Mouse (Mus musculus) heart, postnatal 0 days (tissue): ENCODE data around the gene Itgb4. TPM values are rescaled to one million over a fixed set of nuclear protein-coding genes. Genes with fewer than 3 reads are reported as not detected.

Experiments
- ATAC-seq: fragments of 200-750 bp; cut with Nextera tagmentation; 2 replicates; pipeline ENCODE4 v1.8.0; 2017; ENCODE audit warnings: low read depth, moderate number of reproducible peaks, moderate library complexity; ENCODE audit not compliant: insufficient read depth
- DNase-seq: peaks from one replicate; pipeline ENCODE4 v3.0.0-alpha.2; 2016; ENCODE audit warnings: low spot score
- H3K27ac ChIP-seq: fragments of 300-500 bp; sonication (generic); 2 replicates; pipeline ENCODE4 v1.5.1; 2014; ENCODE audit warnings: low read depth, mild to moderate bottlenecking
- H3K27me3 ChIP-seq: fragments of 300-500 bp; sonication (generic); 2 replicates; pipeline ENCODE4 v1.6.1; 2014; ENCODE audit warnings: low read length, mixed read lengths; ENCODE audit not compliant: control insufficient read depth, insufficient read depth
- H3K36me3 ChIP-seq: fragments of 300-500 bp; sonication (generic); replicated peaks from 2 replicates; pipeline ENCODE4 v1.6.1; 2014; ENCODE audit warnings: low read length, mixed read lengths; ENCODE audit not compliant: control insufficient read depth, insufficient read depth
- H3K4me1 ChIP-seq: fragments of 300-500 bp; sonication (generic); 2 replicates; pipeline ENCODE4 v1.6.1; 2014; ENCODE audit warnings: antibody characterized with exemption; ENCODE audit not compliant: control insufficient read depth, insufficient read depth
- H3K4me2 ChIP-seq: fragments of 300-500 bp; sonication (generic); 2 replicates; pipeline ENCODE4 v1.6.1; 2014; ENCODE audit warnings: low read depth, mild to moderate bottlenecking, low read length, moderate library complexity
- H3K4me3 ChIP-seq: fragments of 300-500 bp; sonication (generic); 2 replicates; pipeline ENCODE4 v1.5.1; 2014; ENCODE audit warnings: low read depth, low read length
- H3K9ac ChIP-seq: fragments of 300-500 bp; sonication (generic); replicated peaks from 2 replicates; pipeline ENCODE4 v1.6.1; 2014; ENCODE audit warnings: low read depth, low read length, mixed read lengths
- H3K9me3 ChIP-seq: fragments of 300-500 bp; sonication (generic); replicated peaks from 2 replicates; pipeline ENCODE4 v1.6.1; 2016; ENCODE audit warnings: low read length; ENCODE audit not compliant: control insufficient read depth
- CTCF ChIP-seq: IDR thresholded peaks from 2 replicates; pipeline ENCODE4 v1.5.1; 2016; ENCODE audit warnings: antibody characterized with exemption, control low read depth, low read depth
- EP300 ChIP-seq: IDR thresholded peaks from 2 replicates; pipeline ENCODE4 v1.6.1; 2016; ENCODE audit warnings: antibody characterized with exemption, low read depth
- WGBS: fragments of 180-500 bp; shearing (Covaris S2); extraction: QIAGEN DNeasy Blood & Tissue Kit; methylation state at CpG from one replicate; pipeline ENCODE4 v1.1.7; 2014; 5-methylcytosine and 5-hydroxymethylcytosine counted together
- polyA plus RNA-seq: library from polyadenylated mRNA; unstranded; fragments of >200 nt; fragmentation: Nextera tagmentation; extraction: Ambion mirVana; gene quantifications from 2 replicates; pipeline ENCODE4 v1.2.1, GENCODE M21; 2015
- total RNA-seq: library from RNA; depleted of rRNA; stranded (reverse); fragments of >200 nt; gene quantifications from 2 replicates; pipeline ENCODE4 v1.2.3, GENCODE M21; 2014; ENCODE audit warnings: low replicate concordance

Gene Itgb4
- total and polyA plus RNA-seq, 2 experiments from 2014 or later = 1.1 to 1.5 TPM

DNA sequence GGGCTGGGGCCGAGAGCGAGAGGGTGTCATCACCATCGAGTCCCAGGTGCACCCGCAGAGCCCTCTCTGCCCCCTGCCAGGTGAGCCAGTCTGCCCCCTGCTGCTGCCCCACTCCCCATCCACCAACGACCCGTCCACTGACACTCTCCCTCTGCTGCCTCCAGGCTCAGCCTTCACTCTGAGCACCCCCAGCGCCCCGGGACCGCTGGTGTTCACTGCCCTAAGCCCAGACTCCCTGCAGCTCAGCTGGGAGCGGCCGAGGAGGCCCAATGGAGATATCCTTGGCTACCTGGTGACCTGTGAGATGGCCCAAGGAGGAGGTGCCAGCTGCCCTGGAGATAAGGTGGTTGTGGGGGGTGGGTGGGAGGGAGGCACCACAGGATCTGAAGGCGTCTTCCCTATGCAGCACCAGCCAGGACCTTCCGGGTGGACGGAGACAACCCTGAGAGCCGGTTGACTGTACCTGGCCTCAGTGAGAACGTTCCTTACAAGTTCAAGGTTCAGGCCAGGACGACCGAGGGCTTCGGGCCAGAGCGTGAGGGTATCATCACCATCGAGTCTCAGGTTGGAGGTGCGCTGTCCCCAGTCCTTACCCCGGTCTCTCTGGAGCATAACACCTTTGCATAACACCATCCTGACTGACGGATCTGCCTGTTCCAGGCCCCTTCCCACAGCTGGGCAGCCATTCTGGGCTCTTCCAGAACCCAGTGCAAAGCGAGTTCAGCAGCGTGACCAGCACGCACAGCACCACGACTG, 32.8 kb downstream of the Itgb4 start:
- Histone ChIP-seq H3K4me3 (no peak overlapping the region), H3K9me3 (no peaks in the 10 kb centered on the region), H3K36me3 (peaks cover 22% of the 10 kb centered on the region), H3K27ac (no peak overlapping the region), H3K27me3 (no peaks in the 10 kb centered on the region), H3K9ac (no peak overlapping the region), H3K4me2 (no peak overlapping the region), H3K4me1 (peaks cover 19% of the 10 kb centered on the region)
- no peak for ATAC-seq
- no peak for DNase-seq
- 88% methylated on average over 27 of the region's 28 CpGs for WGBS
- TF ChIP-seq CTCF (no peak), EP300 (no peak)

DNA sequence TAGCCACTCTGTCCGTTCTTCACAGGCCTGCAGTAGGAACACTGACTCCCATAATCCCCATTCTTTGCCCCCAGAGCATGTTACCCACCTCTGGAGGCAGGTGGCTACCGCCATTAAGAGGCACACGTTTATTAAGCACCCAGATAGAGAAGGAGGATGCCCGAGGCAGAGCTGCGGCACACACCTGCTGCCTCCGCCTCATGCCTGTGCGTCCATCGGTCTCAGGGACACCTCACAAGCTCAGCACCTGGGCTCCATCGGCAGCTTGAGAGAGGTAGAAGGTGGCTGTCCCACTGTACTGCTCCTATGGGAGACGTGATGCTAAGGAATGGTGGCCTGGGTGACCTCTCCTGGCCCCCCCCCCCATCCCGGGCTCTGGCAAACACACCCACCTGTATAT, 33.9 kb downstream of the Itgb4 start:
- H3K9me3 ChIP-seq = no peaks in the 10 kb centered on the region
- peaks cover 22% of the 10 kb centered on the region for H3K36me3 ChIP-seq
- TF ChIP-seq EP300 (no peak), CTCF (no peak)
- H3K9ac ChIP-seq = no peak overlapping the region
- H3K4me3 ChIP-seq = no peak overlapping the region
- no peak overlapping the region for H3K4me2 ChIP-seq
- no peaks in the 10 kb centered on the region for H3K27me3 ChIP-seq
- WGBS = 86% methylated on average over 11 of the region's 11 CpGs
- DNase-seq (no peak), ATAC-seq (no peak)
- peaks cover 25% of the 10 kb centered on the region for H3K4me1 ChIP-seq
- H3K27ac ChIP-seq = no peak overlapping the region

DNA sequence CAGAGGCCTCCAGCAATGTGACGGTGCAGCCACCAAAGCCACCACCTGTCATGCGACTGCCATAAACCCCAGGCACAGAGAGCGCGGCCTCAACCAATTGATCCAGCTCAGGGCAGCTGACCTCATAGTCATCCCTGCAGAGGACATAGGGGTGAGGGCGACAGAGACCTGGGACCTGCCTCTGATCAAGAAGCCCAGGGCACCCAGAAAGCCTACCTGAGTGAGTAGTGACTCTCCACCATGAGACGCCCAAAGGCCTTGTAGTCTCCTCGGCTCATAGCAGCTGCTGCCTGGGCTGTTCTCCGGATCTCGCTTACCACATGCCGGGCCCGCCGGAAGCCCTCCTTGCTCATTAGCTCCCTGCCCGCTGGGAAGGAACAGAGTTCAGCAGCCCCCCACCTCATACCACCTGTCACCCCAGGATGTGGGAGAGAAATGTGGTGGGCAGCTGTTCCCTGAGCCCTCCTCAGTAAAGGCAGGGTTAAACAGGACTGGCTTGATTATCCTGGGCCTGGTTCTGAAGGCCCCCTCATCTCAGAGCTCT, 34.4 kb downstream of the Itgb4 start:
- 95% methylated on average over 13 of the region's 13 CpGs for WGBS
- Histone ChIP-seq H3K27me3 (no peaks in the 10 kb centered on the region), H3K9ac (no peak overlapping the region), H3K4me3 (no peak overlapping the region), H3K4me2 (no peak overlapping the region), H3K36me3 (peaks cover 22% of the 10 kb centered on the region), H3K27ac (no peak overlapping the region), H3K4me1 (peaks cover 25% of the 10 kb centered on the region), H3K9me3 (no peaks in the 10 kb centered on the region)
- DNase-seq (no peak), ATAC-seq (no peak)
- no peak for TF ChIP-seq CTCF
- TF ChIP-seq EP300 = no peak

DNA sequence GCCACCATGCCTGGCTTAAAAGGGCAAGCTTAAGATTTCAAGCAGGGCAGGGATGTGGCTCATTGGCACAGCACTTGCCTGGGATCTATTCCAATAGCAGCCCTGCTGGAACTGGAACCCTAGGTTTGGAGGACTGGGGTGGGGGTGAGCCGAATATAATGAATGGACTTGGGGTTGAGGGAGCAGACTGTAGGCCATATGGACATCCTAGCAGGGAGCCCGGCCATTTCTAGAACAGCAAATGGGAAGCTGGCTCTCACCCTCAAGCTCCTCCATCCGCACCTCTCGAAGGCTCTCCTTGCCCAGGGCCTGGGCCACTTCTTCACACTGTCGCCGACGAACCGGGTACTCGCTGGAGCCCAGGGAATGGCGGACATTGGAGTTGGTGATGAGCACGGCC, 35.2 kb downstream of the Itgb4 start:
- TF ChIP-seq CTCF = no peak
- H3K27ac ChIP-seq = no peak overlapping the region
- ATAC-seq (no peak), DNase-seq (no peak)
- H3K4me2 ChIP-seq = no peak overlapping the region
- H3K4me3 ChIP-seq = no peak overlapping the region
- 93% methylated on average over 11 of the region's 11 CpGs for WGBS
- no peaks in the 10 kb centered on the region for H3K27me3 ChIP-seq
- no peaks in the 10 kb centered on the region for H3K9me3 ChIP-seq
- peaks cover 22% of the 10 kb centered on the region for H3K36me3 ChIP-seq
- H3K4me1 ChIP-seq = peaks cover 21% of the 10 kb centered on the region
- no peak overlapping the region for H3K9ac ChIP-seq

DNA sequence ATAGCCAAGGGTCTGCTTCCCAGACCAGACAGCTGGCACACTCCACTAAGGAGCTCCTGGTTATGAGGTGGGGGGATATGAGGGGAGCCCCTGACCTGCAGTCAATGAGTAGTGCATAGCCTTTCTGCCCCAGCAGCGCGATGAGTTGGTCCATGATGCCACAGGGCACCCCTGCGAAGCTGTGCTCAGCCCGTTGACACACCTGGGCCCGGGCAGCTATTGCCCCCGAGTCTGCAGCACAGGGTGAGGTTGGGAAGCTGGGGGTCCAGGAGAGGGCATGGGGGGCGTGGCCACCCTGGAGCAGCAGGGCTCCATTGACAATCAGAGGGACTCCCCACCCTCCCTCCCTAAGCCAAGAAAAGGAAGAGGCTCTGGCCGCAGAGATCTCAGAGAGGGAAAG, 35.6 kb downstream of the Itgb4 start:
- DNase-seq = no peak
- Histone ChIP-seq H3K27ac (no peak overlapping the region), H3K9me3 (no peaks in the 10 kb centered on the region), H3K27me3 (no peaks in the 10 kb centered on the region), H3K9ac (no peak overlapping the region), H3K36me3 (peaks cover 22% of the 10 kb centered on the region), H3K4me2 (no peak overlapping the region), H3K4me3 (no peak overlapping the region), H3K4me1 (peaks cover 18% of the 10 kb centered on the region)
- no peak for ATAC-seq
- TF ChIP-seq CTCF = no peak
- no peak for TF ChIP-seq EP300
- WGBS = 92% methylated on average over 8 of the region's 8 CpGs

DNA sequence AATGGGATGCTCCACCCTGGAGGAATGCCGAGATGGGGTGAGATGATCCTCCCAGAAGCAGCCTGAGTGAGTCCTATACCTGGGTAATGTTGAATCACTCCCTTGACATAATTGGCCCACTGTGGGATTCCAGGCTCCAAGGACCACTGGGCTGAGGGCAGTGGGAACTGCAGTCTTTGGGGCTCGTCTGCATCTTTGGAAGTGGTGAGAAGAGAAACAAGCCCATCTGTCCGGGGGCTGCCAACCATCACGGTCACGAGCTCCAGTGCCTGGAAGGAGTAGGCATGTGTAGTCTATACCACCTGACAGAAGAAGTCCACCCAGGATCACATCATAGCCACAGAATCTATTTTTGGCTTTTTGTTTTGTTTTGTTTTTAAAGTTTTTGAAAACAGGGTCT, 36.4 kb downstream of the Itgb4 start:
- no peak for DNase-seq
- H3K4me2 ChIP-seq = no peak overlapping the region
- H3K4me3 ChIP-seq = no peak overlapping the region
- peaks cover 22% of the 10 kb centered on the region for H3K36me3 ChIP-seq
- WGBS = 78% methylated on average over 5 of the region's 5 CpGs
- H3K27ac ChIP-seq = no peak overlapping the region
- no peak for ATAC-seq
- TF ChIP-seq CTCF (no peak), EP300 (no peak)
- no peak overlapping the region for H3K9ac ChIP-seq
- no peaks in the 10 kb centered on the region for H3K27me3 ChIP-seq
- H3K4me1 ChIP-seq = peaks cover 14% of the 10 kb centered on the region
- H3K9me3 ChIP-seq = no peaks in the 10 kb centered on the region
